Comparison of ENCODE assay signal across 14 mouse cellular contexts in the genomic region with DNA sequence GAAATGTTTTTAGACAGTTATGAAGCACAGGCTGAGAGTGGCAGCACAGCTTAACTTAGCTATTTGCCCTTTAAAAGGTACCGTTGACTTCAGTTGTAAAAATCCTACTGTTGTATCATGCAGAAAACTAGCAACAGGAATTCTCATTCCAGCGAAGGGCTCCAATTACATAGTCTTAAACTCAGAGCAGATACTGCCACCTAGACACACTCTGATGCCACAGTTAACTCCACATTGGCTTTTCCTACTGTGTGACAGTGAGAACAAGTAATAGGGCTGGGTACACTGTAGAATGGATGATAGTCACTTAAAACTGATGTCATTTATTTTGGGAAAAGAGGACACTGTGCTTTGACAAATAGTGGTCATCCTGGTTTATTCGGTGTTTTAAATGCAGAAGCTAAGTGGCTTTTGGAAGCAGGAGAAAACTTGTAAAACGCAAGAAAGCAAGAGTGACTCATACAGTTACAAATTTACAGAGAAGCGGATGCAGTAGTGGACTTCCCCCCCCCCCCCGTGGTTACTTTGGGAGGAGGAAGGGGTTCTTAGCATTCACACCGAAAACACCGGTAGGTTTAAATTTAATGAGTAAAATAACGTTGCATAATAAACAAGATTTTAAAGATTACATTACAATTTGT. TPM values are rescaled to one million over a fixed set of nuclear protein-coding genes. Genes with fewer than 3 reads are reported as not detected.
DNase-seq lines count a peak whose midpoint lies in the region; ATAC-seq and TF ChIP-seq lines count a peak whose summit lies in the region.
"Had no signal": no experiment of that assay in that cellular context is flagged by ENCODE, and none has a peak within 500 bp of the region (broad histone marks: within the 10 kb centered on the region; RNA-seq: fewer than 3 reads in every experiment).

No protein-coding gene starts in this region.

- H3K4me1 ChIP-seq in embryonic facial prominence, embryonic 11.5 days (ENCODE audit: control insufficient read depth, insufficient read depth, low read length): no peaks in the 10 kb centered on the region
- H3K4me1 ChIP-seq in embryonic facial prominence, embryonic 10.5 days: peaks cover 8% of the 10 kb centered on the region
- no peaks in the 10 kb centered on the region for H3K4me1 ChIP-seq in kidney, adult 2 months (ENCODE audit: control insufficient read depth, insufficient read depth, low read length)
- no peaks in the 10 kb centered on the region for H3K4me1 ChIP-seq in midbrain, embryonic 14.5 days (ENCODE audit: control insufficient read depth, insufficient read depth, low read length)
- H3K4me1 ChIP-seq in midbrain, embryonic 16.5 days (ENCODE audit: control insufficient read depth, insufficient read depth, low read length): peaks cover 2% of the 10 kb centered on the region; the same call in 1 of the 2 replicates
- H3K4me1 ChIP-seq: midbrain, embryonic 15.5 days had no signal

- no peak overlapping the region for H3K4me3 ChIP-seq in embryonic facial prominence, embryonic 11.5 days (ENCODE audit: low read depth, low read length)
- no peak overlapping the region for H3K4me3 ChIP-seq in embryonic facial prominence, embryonic 10.5 days
- H3K4me3 ChIP-seq in kidney, adult 2 months (ENCODE audit: insufficient read depth, low read depth, low read length): no peak overlapping the region
- H3K4me3 ChIP-seq in midbrain, embryonic 14.5 days (replicated peaks; ENCODE audit: low read depth, low read length): no peak overlapping the region
- H3K4me3 ChIP-seq in midbrain, embryonic 16.5 days (ENCODE audit: low read depth, low read length): no peak overlapping the region
- H3K4me3 ChIP-seq: midbrain, embryonic 15.5 days had no signal

- no peak overlapping the region for H3K4me2 ChIP-seq in embryonic facial prominence, embryonic 11.5 days (ENCODE audit: low read depth, low read length)
- no peak overlapping the region for H3K4me2 ChIP-seq in midbrain, embryonic 14.5 days (ENCODE audit: low read length)
- no peak overlapping the region for H3K4me2 ChIP-seq in midbrain, embryonic 16.5 days (ENCODE audit: low read length)
- H3K4me2 ChIP-seq: midbrain, embryonic 15.5 days had no signal

- peak; percentile 54 for DNase-seq in embryonic facial prominence, embryonic 11.5 days (ENCODE audit: low spot score)
- no peak for DNase-seq in embryonic facial prominence, embryonic 10.5 days (ENCODE audit: low spot score)
- DNase-seq in kidney, adult 2 months: peak; percentile 28
- no peak for DNase-seq in kidney, postnatal 10 days
- peak; percentile 47 for DNase-seq in midbrain, embryonic 14.5 days
- no peak for DNase-seq in adrenal gland, postnatal 4 days (ENCODE audit: low spot score in 2 of 2)
- DNase-seq in thymus, postnatal 36 days: no peak
- DNase-seq: adrenal gland, postnatal 25 days; heart, adult 18-20 months; kidney, postnatal 4 days; left cerebral cortex, postnatal 4 days; lung, postnatal 10 days had no signal

- no peak for TF ChIP-seq POLR2A in kidney, adult 2 months (IDR thresholded peaks at IDR 0.05; ENCODE audit: low read depth, low read length)

- 64% methylated on average over 9 of the region's 9 CpGs for WGBS in embryonic facial prominence, embryonic 11.5 days
- 66% methylated on average over 9 of the region's 9 CpGs for WGBS in embryonic facial prominence, embryonic 10.5 days
- 27% methylated on average over 9 of the region's 9 CpGs for WGBS in kidney, adult 2 months
- WGBS in midbrain, embryonic 14.5 days: 73% methylated on average over 9 of the region's 9 CpGs
- WGBS in midbrain, embryonic 16.5 days: 71% methylated on average over 9 of the region's 9 CpGs

- H3K36me3 ChIP-seq in embryonic facial prominence, embryonic 11.5 days (replicated peaks; ENCODE audit: control insufficient read depth, insufficient read depth, low read depth, low read length): no peaks in the 10 kb centered on the region
- no peaks in the 10 kb centered on the region for H3K36me3 ChIP-seq in embryonic facial prominence, embryonic 10.5 days (replicated peaks)
- H3K36me3 ChIP-seq in kidney, adult 2 months (ENCODE audit: control insufficient read depth, insufficient read depth, low read length): no peaks in the 10 kb centered on the region
- H3K36me3 ChIP-seq in midbrain, embryonic 14.5 days (ENCODE audit: control insufficient read depth, insufficient read depth, low read length): no peaks in the 10 kb centered on the region
- H3K36me3 ChIP-seq in midbrain, embryonic 16.5 days (ENCODE audit: control insufficient read depth, insufficient read depth, low read length): no peaks in the 10 kb centered on the region
- H3K36me3 ChIP-seq: midbrain, embryonic 15.5 days had no signal

- H3K9ac ChIP-seq in embryonic facial prominence, embryonic 11.5 days (replicated peaks; ENCODE audit: low read length): no peak overlapping the region
- no peak overlapping the region for H3K9ac ChIP-seq in midbrain, embryonic 14.5 days (replicated peaks; ENCODE audit: low read length)
- H3K9ac ChIP-seq in midbrain, embryonic 16.5 days (ENCODE audit: low read depth, low read length): no peak overlapping the region
- H3K9ac ChIP-seq: midbrain, embryonic 15.5 days had no signal

- no peaks in the 10 kb centered on the region for H3K27me3 ChIP-seq in embryonic facial prominence, embryonic 11.5 days (ENCODE audit: control insufficient read depth, insufficient read depth, low read length)
- no peaks in the 10 kb centered on the region for H3K27me3 ChIP-seq in embryonic facial prominence, embryonic 10.5 days (replicated peaks; ENCODE audit: low read depth, poor library complexity, severe bottlenecking)
- H3K27me3 ChIP-seq in kidney, adult 2 months (replicated peaks; ENCODE audit: control insufficient read depth, insufficient read depth, low read length): no peaks in the 10 kb centered on the region
- no peaks in the 10 kb centered on the region for H3K27me3 ChIP-seq in midbrain, embryonic 14.5 days (ENCODE audit: control insufficient read depth, insufficient read depth, low read length)
- H3K27me3 ChIP-seq in midbrain, embryonic 16.5 days (ENCODE audit: control insufficient read depth, insufficient read depth, low read depth, low read length): no peaks in the 10 kb centered on the region
- H3K27me3 ChIP-seq: midbrain, embryonic 15.5 days had no signal

- H3K9me3 ChIP-seq in embryonic facial prominence, embryonic 11.5 days (replicated peaks; ENCODE audit: control insufficient read depth, low read length): no peaks in the 10 kb centered on the region
- no peaks in the 10 kb centered on the region for H3K9me3 ChIP-seq in embryonic facial prominence, embryonic 10.5 days
- H3K9me3 ChIP-seq in midbrain, embryonic 14.5 days (ENCODE audit: control insufficient read depth, low read length): no peaks in the 10 kb centered on the region
- no peaks in the 10 kb centered on the region for H3K9me3 ChIP-seq in midbrain, embryonic 16.5 days (replicated peaks; ENCODE audit: control insufficient read depth, low read length, poor library complexity, severe bottlenecking)
- H3K9me3 ChIP-seq: midbrain, embryonic 15.5 days had no signal

- no peak for ATAC-seq in embryonic facial prominence, embryonic 11.5 days (replicated peaks; ENCODE audit: insufficient number of reproducible peaks, low FRiP score, low TSS enrichment, low read depth)
- no peak for ATAC-seq in midbrain, embryonic 14.5 days (ENCODE audit: low FRiP score, low TSS enrichment)
- ATAC-seq in midbrain, embryonic 16.5 days: no peak
- ATAC-seq: midbrain, embryonic 15.5 days had no signal

- TF ChIP-seq CTCF in kidney, adult 2 months (conservative IDR thresholded peaks at IDR 0.05; ENCODE audit: insufficient read depth, insufficient read length, low read depth, low read length): no peak

- H3K27ac ChIP-seq in embryonic facial prominence, embryonic 11.5 days (replicated peaks; ENCODE audit: low read depth, low read length): no peak overlapping the region
- H3K27ac ChIP-seq in embryonic facial prominence, embryonic 10.5 days (replicated peaks): no peak overlapping the region
- no peak overlapping the region for H3K27ac ChIP-seq in kidney, adult 2 months (ENCODE audit: insufficient read depth, low read depth, low read length)
- no peak overlapping the region for H3K27ac ChIP-seq in midbrain, embryonic 14.5 days (replicated peaks; ENCODE audit: low read depth, low read length)
- no peak overlapping the region for H3K27ac ChIP-seq in midbrain, embryonic 16.5 days (ENCODE audit: low read length)
- H3K27ac ChIP-seq: midbrain, embryonic 15.5 days had no signal

RNA-seq across cellular contexts. Expression of a gene that starts 22.2 kb away (rescaled TPM):
- 37.3 and 37.7 TPM in 2 replicates for polyA plus RNA-seq in embryonic facial prominence, embryonic 11.5 days (2014; fragmentation: Nextera tagmentation; extraction: Ambion mirVana)
- polyA plus RNA-seq in embryonic facial prominence, embryonic 10.5 days (2016; fragmentation: Nextera tagmentation; extraction: Ambion mirVana): 37.8 and 38.3 TPM in 2 replicates
- polyA plus RNA-seq in kidney, adult 2 months (2012; rRNA removed): 81.2 and 111 TPM in 2 replicates
- 56.1 and 77.9 TPM in 2 replicates for polyA plus RNA-seq in midbrain, embryonic 14.5 days (2014; fragmentation: Nextera tagmentation; extraction: Ambion mirVana)
- polyA plus RNA-seq in midbrain, embryonic 16.5 days (2015; fragmentation: Nextera tagmentation; extraction: Ambion mirVana): 60.2 and 61.7 TPM in 2 replicates
- total RNA-seq in adrenal gland, postnatal 4 days (2021): 10 to 100 TPM; 39.0 to 41.6 TPM

RNA-seq across cellular contexts. Expression of a gene that starts 43.5 kb away (rescaled TPM):
- 35.4 and 43.3 TPM in 2 replicates for polyA plus RNA-seq in embryonic facial prominence, embryonic 11.5 days (2014; fragmentation: Nextera tagmentation; extraction: Ambion mirVana)
- 34.4 and 37.7 TPM in 2 replicates for polyA plus RNA-seq in embryonic facial prominence, embryonic 10.5 days (2016; fragmentation: Nextera tagmentation; extraction: Ambion mirVana)
- polyA plus RNA-seq in kidney, adult 2 months (2012; rRNA removed): 34.3 and 38.9 TPM in 2 replicates
- polyA plus RNA-seq in midbrain, embryonic 14.5 days (2014; fragmentation: Nextera tagmentation; extraction: Ambion mirVana): 40.3 and 43.9 TPM in 2 replicates
- polyA plus RNA-seq in midbrain, embryonic 16.5 days (2015; fragmentation: Nextera tagmentation; extraction: Ambion mirVana): 31.2 and 33.2 TPM in 2 replicates
- total RNA-seq in adrenal gland, postnatal 4 days (2021): 10 to 100 TPM; 44.6 to 46.0 TPM

Comparison
In these comparisons a context has a peak if more than half of its experiments do, and no peak if none do; other contexts are left out.
1. DNase-seq: peak in embryonic facial prominence, embryonic 11.5 days (single experiment), kidney, adult 2 months (single experiment) and midbrain, embryonic 14.5 days (single experiment); none in embryonic facial prominence, embryonic 10.5 days (single experiment), kidney, postnatal 10 days (single experiment), adrenal gland, postnatal 4 days (0 of 2) and thymus, postnatal 36 days (0 of 2).